Mouse (Mus musculus): Measurements from ENCODE around the gene Lrrc57. TPM values are rescaled to one million over a fixed set of nuclear protein-coding genes. Genes with fewer than 3 reads are reported as not detected.

Gene Lrrc57
- polyA plus RNA-seq, 1 experiment from 2014 or later, result 29.6 TPM

- Histone ChIP-seq H3K9ac (replicated peaks; ENCODE audit: low read depth, low read length) (peak within 1 kb of the TSS; percentile 82), H3K27ac (ENCODE audit: low read depth, low read length) (peak within 1 kb of the TSS; percentile 74), H3K36me3 (ENCODE audit: control insufficient read depth, insufficient read depth, low read length) (no peaks in the 10 kb centered on the region), H3K4me1 (ENCODE audit: control insufficient read depth, insufficient read depth, low read length) (peaks cover 7% of the 10 kb centered on the region; the same call in 1 of the 2 replicates), H3K4me3 (ENCODE audit: low read depth, low read length) (peak within 1 kb of the TSS; percentile 84), H3K4me2 (ENCODE audit: low read depth, low read length) (peak within 1 kb of the TSS; percentile 87), H3K9me3 (ENCODE audit: control insufficient read depth, low read length) (no peaks in the 10 kb centered on the region), H3K27me3 (ENCODE audit: control insufficient read depth, insufficient read depth, low read length) (no peaks in the 10 kb centered on the region)
- WGBS, result under 1% methylated on average over 50 of the region's 50 CpGs
- peak; percentile 89 for ATAC-seq (ENCODE audit: low read depth)
These were observed 45.9 kb downstream of the Lrrc57 start, which contains the start of gene Zfp106 for GRCm38 (mm10) chr2:120563235-120563990. Gene Zfp106, minus strand, starts transcription at chr2:120563843.

GRCm38 (mm10) chr2:120562859-120563234 lies 46.5 kb downstream of the Lrrc57 start:
- peak overlapping the region; percentile 87 for H3K4me2 ChIP-seq (ENCODE audit: low read depth, low read length)
- peaks cover 4% of the 10 kb centered on the region; the same call in 1 of the 2 replicates for H3K4me1 ChIP-seq (ENCODE audit: control insufficient read depth, insufficient read depth, low read length)
- no peaks in the 10 kb centered on the region for H3K27me3 ChIP-seq (ENCODE audit: control insufficient read depth, insufficient read depth, low read length)
- H3K36me3 ChIP-seq (ENCODE audit: control insufficient read depth, insufficient read depth, low read length), result no peaks in the 10 kb centered on the region
- no peak overlapping the region for H3K27ac ChIP-seq (ENCODE audit: low read depth, low read length)
- peak overlapping the region; percentile 82; the same call in 1 of the 2 replicates for H3K9ac ChIP-seq (replicated peaks; ENCODE audit: low read depth, low read length)
- 30% methylated on average over 9 of the region's 9 CpGs for WGBS
- ATAC-seq (ENCODE audit: low read depth), result no peak
- no peaks in the 10 kb centered on the region for H3K9me3 ChIP-seq (ENCODE audit: control insufficient read depth, low read length)
- peak overlapping the region; percentile 84 for H3K4me3 ChIP-seq (ENCODE audit: low read depth, low read length)

- Histone ChIP-seq H3K9me3 (ENCODE audit: control insufficient read depth, low read length) (no peaks in the 10 kb centered on the region), H3K36me3 (ENCODE audit: control insufficient read depth, insufficient read depth, low read length) (no peaks in the 10 kb centered on the region), H3K27ac (ENCODE audit: low read depth, low read length) (no peak overlapping the region), H3K27me3 (ENCODE audit: control insufficient read depth, insufficient read depth, low read length) (no peaks in the 10 kb centered on the region), H3K4me3 (ENCODE audit: low read depth, low read length) (no peak overlapping the region), H3K9ac (replicated peaks; ENCODE audit: low read depth, low read length) (no peak overlapping the region), H3K4me1 (ENCODE audit: control insufficient read depth, insufficient read depth, low read length) (peaks cover 4% of the 10 kb centered on the region; the same call in 1 of the 2 replicates), H3K4me2 (ENCODE audit: low read depth, low read length) (no peak overlapping the region)
- no peak for ATAC-seq (ENCODE audit: low read depth)
- WGBS, result 87% methylated on average over 1 of the region's 1 CpGs
These were observed 47.8 kb downstream of the Lrrc57 start for GRCm38 (mm10) chr2:120561524-120561923.

GRCm38 (mm10) chr2:120558813-120559212 lies 50.5 kb downstream of the Lrrc57 start:
- ATAC-seq (ENCODE audit: low read depth), result no peak
- no peak overlapping the region for H3K27ac ChIP-seq (ENCODE audit: low read depth, low read length)
- no peak overlapping the region for H3K4me3 ChIP-seq (ENCODE audit: low read depth, low read length)
- H3K27me3 ChIP-seq (ENCODE audit: control insufficient read depth, insufficient read depth, low read length), result no peaks in the 10 kb centered on the region
- H3K9ac ChIP-seq (replicated peaks; ENCODE audit: low read depth, low read length), result no peak overlapping the region
- 87% methylated on average over 3 of the region's 3 CpGs for WGBS
- H3K4me2 ChIP-seq (ENCODE audit: low read depth, low read length), result no peak overlapping the region
- H3K4me1 ChIP-seq (ENCODE audit: control insufficient read depth, insufficient read depth, low read length), result peaks cover 4% of the 10 kb centered on the region; the same call in 1 of the 2 replicates
- no peaks in the 10 kb centered on the region for H3K9me3 ChIP-seq (ENCODE audit: control insufficient read depth, low read length)
- H3K36me3 ChIP-seq (ENCODE audit: control insufficient read depth, insufficient read depth, low read length), result no peaks in the 10 kb centered on the region

- 71% methylated on average over 3 of the region's 3 CpGs for WGBS
- Histone ChIP-seq H3K4me1 (ENCODE audit: control insufficient read depth, insufficient read depth, low read length) (no peaks in the 10 kb centered on the region; the same call in 1 of the 2 replicates), H3K36me3 (ENCODE audit: control insufficient read depth, insufficient read depth, low read length) (no peaks in the 10 kb centered on the region; the same call in 1 of the 2 replicates), H3K4me3 (ENCODE audit: low read depth, low read length) (no peak overlapping the region), H3K27me3 (ENCODE audit: control insufficient read depth, insufficient read depth, low read length) (no peaks in the 10 kb centered on the region), H3K27ac (ENCODE audit: low read depth, low read length) (no peak overlapping the region), H3K4me2 (ENCODE audit: low read depth, low read length) (no peak overlapping the region), H3K9ac (replicated peaks; ENCODE audit: low read depth, low read length) (no peak overlapping the region), H3K9me3 (ENCODE audit: control insufficient read depth, low read length) (no peaks in the 10 kb centered on the region)
- no peak for ATAC-seq (ENCODE audit: low read depth)
These were observed 52.5 kb downstream of the Lrrc57 start for GRCm38 (mm10) chr2:120556868-120557267.

Other genes with a start within 250 kb of the Lrrc57 start
- gene Ganc, start 205.6 kb downstream of the Lrrc57 start, polyA plus RNA-seq (2014; fragmentation: Nextera tagmentation; extraction: Ambion mirVana), result 9.1 and 10.7 TPM in 2 replicates
- 8.1 and 14.3 TPM in 2 replicates for gene Tmem87a, start 205.4 kb downstream of the Lrrc57 start, polyA plus RNA-seq (2014; fragmentation: Nextera tagmentation; extraction: Ambion mirVana)
- gene Capn3, start 153.5 kb downstream of the Lrrc57 start, polyA plus RNA-seq (2014; fragmentation: Nextera tagmentation; extraction: Ambion mirVana), result 0.59 and 1.2 TPM in 2 replicates
- gene Zfp106, start 45.7 kb downstream of the Lrrc57 start, polyA plus RNA-seq (2014; fragmentation: Nextera tagmentation; extraction: Ambion mirVana), result 44.2 and 54.5 TPM in 2 replicates
- gene Snap23, start 41.8 kb downstream of the Lrrc57 start, polyA plus RNA-seq (2014; fragmentation: Nextera tagmentation; extraction: Ambion mirVana), result 19.3 and 19.8 TPM in 2 replicates
- gene Haus2, start 137 bp downstream of the Lrrc57 start, polyA plus RNA-seq (2014; fragmentation: Nextera tagmentation; extraction: Ambion mirVana), result 29.8 and 30.6 TPM in 2 replicates
- gene Stard9, start 19.6 kb upstream of the Lrrc57 start, polyA plus RNA-seq (2014; fragmentation: Nextera tagmentation; extraction: Ambion mirVana), result 7.9 and 8.3 TPM in 2 replicates
- 7.8 and 9.5 TPM in 2 replicates for gene Cdan1, start 240.6 kb upstream of the Lrrc57 start, polyA plus RNA-seq (2014; fragmentation: Nextera tagmentation; extraction: Ambion mirVana)
- gene Ttbk2, start 241.1 kb upstream of the Lrrc57 start, polyA plus RNA-seq (2014; fragmentation: Nextera tagmentation; extraction: Ambion mirVana), result 19.1 and 21.9 TPM in 2 replicates

All from neural tube, embryonic 14.5 days (tissue).